Mouse (Mus musculus): ENCODE data around the gene Arhgap25. TPM values are rescaled to one million over a fixed set of nuclear protein-coding genes. Genes with fewer than 3 reads are reported as not detected.
A peak's percentile ranks its signal among the peaks of the same experiment; 100 is the strongest.

Arhgap25 gene
- polyA plus RNA-seq, 1 experiment from 2014 or later = 2.1 TPM

DNA sequence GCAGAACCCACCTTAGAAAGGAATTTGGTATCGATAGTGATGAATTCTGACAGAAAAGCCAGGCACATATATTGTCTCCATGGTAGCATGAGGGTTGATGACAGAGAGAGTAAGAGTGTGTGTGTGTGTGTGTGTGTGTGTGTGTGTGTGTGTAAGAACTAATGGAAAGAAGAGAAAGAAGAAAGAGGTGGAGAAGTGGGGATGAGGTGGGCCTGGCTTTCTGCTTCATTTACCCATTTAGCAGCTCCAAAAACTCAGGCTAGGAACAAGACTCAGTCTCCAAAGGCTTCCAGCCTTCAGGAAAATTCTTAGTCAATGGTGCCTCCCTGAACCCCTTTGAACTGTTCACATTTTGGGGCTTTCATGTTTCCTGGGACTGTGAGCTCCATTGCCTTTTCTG, 29.5 kb downstream of the Arhgap25 start:
- Histone ChIP-seq H3K27ac (ENCODE audit: poor library complexity, severe bottlenecking) (no peak overlapping the region), H3K4me1 (replicated peaks) (no peaks in the 10 kb centered on the region; the same call in 1 of the 2 replicates), H3K36me3 (no peaks in the 10 kb centered on the region), H3K9ac (no peak overlapping the region), H3K9me3 (replicated peaks) (no peaks in the 10 kb centered on the region), H3K4me3 (no peak overlapping the region), H3K27me3 (replicated peaks) (peaks cover 18% of the 10 kb centered on the region; the same call in 1 of the 2 replicates), H3K4me2 (no peak overlapping the region)
- ATAC-seq (ENCODE audit: insufficient number of reproducible peaks, low FRiP score) = no peak
- WGBS = 88% methylated on average over 1 of the region's 1 CpGs

DNA sequence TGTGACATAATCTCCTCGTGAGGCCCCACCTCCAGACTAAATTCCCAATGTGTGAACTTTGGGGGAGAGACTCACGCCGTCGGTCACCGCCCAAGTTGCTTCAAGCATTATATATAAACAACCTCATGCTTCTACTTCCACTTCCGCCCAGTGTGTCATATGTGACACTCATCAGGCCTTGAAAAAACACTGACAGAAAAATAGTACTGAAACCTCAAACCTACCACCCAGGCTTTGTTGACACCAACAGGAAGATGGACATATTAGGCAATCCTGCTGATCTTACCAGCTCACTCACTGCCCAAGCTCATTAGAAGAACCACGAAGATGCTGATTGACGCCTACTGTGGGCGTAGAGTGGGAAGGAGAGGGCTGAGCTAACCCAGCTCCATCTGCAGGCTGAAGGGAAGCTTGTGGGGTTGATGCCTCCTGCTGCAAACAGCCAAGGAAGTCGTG, 30.2 kb downstream of the Arhgap25 start:
- H3K36me3 ChIP-seq = no peaks in the 10 kb centered on the region
- peaks cover 18% of the 10 kb centered on the region; the same call in 1 of the 2 replicates for H3K27me3 ChIP-seq (replicated peaks)
- H3K9ac ChIP-seq = no peak overlapping the region
- WGBS = 58% methylated on average over 10 of the region's 10 CpGs
- ATAC-seq (ENCODE audit: insufficient number of reproducible peaks, low FRiP score) = no peak
- H3K4me2 ChIP-seq = no peak overlapping the region
- H3K27ac ChIP-seq (ENCODE audit: poor library complexity, severe bottlenecking) = no peak overlapping the region
- no peak overlapping the region for H3K4me3 ChIP-seq
- H3K9me3 ChIP-seq (replicated peaks) = no peaks in the 10 kb centered on the region
- H3K4me1 ChIP-seq (replicated peaks) = no peaks in the 10 kb centered on the region; the same call in 1 of the 2 replicates

DNA sequence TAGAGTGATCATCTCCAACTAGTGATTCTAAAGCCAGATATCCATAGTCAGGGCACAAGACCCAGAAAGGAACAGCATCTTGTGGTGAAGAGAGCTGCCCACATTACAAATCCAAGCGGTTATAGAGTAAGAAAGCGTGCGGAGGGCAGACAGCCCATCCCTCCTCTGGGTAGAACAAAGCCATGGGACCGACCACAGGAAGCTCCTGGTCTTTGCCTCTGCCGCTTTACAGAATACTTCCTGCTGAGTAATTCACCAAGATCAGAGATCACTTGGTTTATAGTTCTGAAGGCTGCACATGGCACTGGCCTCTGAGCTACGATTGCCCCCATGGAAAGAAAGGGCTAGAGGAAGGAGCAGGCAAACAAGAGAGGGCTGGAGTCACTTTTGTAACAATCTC, 30.6 kb downstream of the Arhgap25 start:
- Histone ChIP-seq H3K9me3 (replicated peaks) (no peaks in the 10 kb centered on the region), H3K27ac (ENCODE audit: poor library complexity, severe bottlenecking) (no peak overlapping the region), H3K9ac (no peak overlapping the region), H3K36me3 (no peaks in the 10 kb centered on the region), H3K27me3 (replicated peaks) (peaks cover 18% of the 10 kb centered on the region; the same call in 1 of the 2 replicates), H3K4me2 (no peak overlapping the region), H3K4me1 (replicated peaks) (no peaks in the 10 kb centered on the region; the same call in 1 of the 2 replicates), H3K4me3 (no peak overlapping the region)
- no peak for ATAC-seq (ENCODE audit: insufficient number of reproducible peaks, low FRiP score)
- 59% methylated on average over 6 of the region's 6 CpGs for WGBS

DNA sequence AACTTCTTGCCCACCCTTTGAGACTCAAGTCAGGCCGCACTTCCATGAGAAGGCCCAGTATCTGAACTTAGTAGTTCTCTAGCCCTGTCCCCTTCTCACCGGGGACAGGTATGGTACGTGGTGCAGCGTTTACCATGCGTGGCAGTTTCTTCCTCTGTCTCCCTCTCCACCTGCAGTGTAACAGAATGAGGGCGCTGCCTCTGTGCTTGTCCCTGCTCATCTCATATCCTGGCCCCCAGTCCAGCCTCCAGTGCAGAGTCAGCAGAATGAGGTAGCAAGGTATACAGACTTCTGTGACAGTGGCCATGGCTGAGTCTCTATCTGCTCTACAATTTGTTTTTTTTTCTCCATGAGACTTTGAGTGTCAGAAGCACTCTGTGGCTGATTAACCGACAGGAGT, 32.4 kb downstream of the Arhgap25 start:
- H3K27ac ChIP-seq (ENCODE audit: poor library complexity, severe bottlenecking) = no peak overlapping the region
- no peak overlapping the region for H3K9ac ChIP-seq
- H3K4me1 ChIP-seq (replicated peaks) = no peaks in the 10 kb centered on the region; the same call in 1 of the 2 replicates
- no peak overlapping the region for H3K4me2 ChIP-seq
- peaks cover 18% of the 10 kb centered on the region; the same call in 1 of the 2 replicates for H3K27me3 ChIP-seq (replicated peaks)
- ATAC-seq (ENCODE audit: insufficient number of reproducible peaks, low FRiP score) = no peak
- 78% methylated on average over 7 of the region's 7 CpGs for WGBS
- H3K36me3 ChIP-seq = no peaks in the 10 kb centered on the region
- no peak overlapping the region for H3K4me3 ChIP-seq
- no peaks in the 10 kb centered on the region for H3K9me3 ChIP-seq (replicated peaks)

DNA sequence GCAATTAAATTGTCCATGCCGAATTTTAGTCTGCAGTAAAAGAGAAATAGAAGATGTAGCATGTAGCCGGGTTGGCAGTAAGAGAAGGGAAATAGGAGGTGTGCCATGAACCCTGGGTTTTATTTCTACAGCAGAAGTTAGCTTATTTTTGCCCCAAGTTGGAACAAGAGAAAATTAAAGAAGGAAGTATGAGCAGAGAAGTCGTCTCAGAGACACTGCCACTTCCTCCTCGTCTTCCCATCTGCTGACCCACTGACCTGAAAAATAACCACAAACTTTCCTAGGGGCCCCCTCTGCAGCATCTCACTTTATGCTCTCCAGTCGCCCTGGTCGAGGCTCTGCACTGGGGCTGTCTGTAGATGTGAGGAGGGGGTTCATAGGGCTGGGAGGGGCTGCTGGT, 33.3 kb downstream of the Arhgap25 start:
- WGBS = 63% methylated on average over 6 of the region's 6 CpGs
- Histone ChIP-seq H3K9me3 (replicated peaks) (no peaks in the 10 kb centered on the region), H3K36me3 (no peaks in the 10 kb centered on the region), H3K27me3 (replicated peaks) (peaks cover 18% of the 10 kb centered on the region; the same call in 1 of the 2 replicates), H3K4me2 (no peak overlapping the region), H3K4me1 (replicated peaks) (no peaks in the 10 kb centered on the region; the same call in 1 of the 2 replicates), H3K4me3 (no peak overlapping the region), H3K9ac (no peak overlapping the region), H3K27ac (ENCODE audit: poor library complexity, severe bottlenecking) (no peak overlapping the region)
- ATAC-seq (ENCODE audit: insufficient number of reproducible peaks, low FRiP score) = no peak

DNA sequence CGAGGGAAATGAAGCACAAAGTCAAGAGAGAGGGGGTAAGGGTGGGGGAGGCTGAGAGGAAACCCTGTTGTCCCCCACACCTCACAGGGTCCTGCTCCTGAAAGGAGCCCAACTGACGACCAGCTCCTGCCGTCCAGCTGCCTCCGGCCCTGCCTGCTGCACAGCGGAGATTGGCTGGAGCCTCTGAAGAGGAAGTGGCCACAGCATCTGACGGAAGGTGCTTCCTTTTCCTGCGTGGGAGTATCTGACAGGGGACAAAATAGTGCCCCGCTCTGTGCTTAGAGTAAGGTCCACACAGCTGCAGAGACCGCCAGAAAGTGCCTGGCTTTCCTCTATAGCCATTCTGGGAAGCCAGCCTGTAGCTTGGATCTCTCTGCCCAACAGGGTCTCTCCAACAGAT, 36.9 kb downstream of the Arhgap25 start:
- Histone ChIP-seq H3K9ac (no peak overlapping the region), H3K4me2 (peak overlapping the region; percentile 48), H3K27me3 (replicated peaks) (0 out of 2 replicates have a peak, but pooled peaks cover 3% of the 10 kb centered on the region), H3K9me3 (replicated peaks) (no peaks in the 10 kb centered on the region), H3K4me1 (replicated peaks) (no peaks in the 10 kb centered on the region), H3K36me3 (no peaks in the 10 kb centered on the region), H3K4me3 (peak overlapping the region; percentile 22), H3K27ac (ENCODE audit: poor library complexity, severe bottlenecking) (no peak overlapping the region)
- 58% methylated on average over 9 of the region's 9 CpGs for WGBS
- ATAC-seq (ENCODE audit: insufficient number of reproducible peaks, low FRiP score) = 0 out of 2 replicates have a peak, but pooled peaks have one; percentile 25

DNA sequence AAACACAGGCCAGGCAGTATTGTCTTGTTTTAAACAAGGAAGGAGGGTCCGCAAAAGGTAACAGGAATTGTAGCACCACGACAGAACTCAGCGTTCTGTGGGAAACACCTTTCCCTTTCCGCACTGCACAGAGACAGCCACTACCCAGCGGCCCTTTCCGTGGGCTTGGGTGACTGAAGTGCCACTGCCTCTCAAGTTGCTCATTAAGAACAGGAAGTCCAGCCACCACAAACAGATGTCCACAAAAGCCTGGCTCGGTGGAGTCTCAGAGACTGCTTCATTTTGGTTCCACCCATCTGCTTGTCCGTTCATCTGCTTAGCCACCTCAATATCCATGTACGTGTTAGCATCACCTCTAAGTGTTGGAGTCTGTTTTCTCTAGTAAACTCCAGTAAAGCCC, 38.7 kb downstream of the Arhgap25 start:
- Histone ChIP-seq H3K4me2 (no peak overlapping the region), H3K4me3 (no peak overlapping the region)

DNA sequence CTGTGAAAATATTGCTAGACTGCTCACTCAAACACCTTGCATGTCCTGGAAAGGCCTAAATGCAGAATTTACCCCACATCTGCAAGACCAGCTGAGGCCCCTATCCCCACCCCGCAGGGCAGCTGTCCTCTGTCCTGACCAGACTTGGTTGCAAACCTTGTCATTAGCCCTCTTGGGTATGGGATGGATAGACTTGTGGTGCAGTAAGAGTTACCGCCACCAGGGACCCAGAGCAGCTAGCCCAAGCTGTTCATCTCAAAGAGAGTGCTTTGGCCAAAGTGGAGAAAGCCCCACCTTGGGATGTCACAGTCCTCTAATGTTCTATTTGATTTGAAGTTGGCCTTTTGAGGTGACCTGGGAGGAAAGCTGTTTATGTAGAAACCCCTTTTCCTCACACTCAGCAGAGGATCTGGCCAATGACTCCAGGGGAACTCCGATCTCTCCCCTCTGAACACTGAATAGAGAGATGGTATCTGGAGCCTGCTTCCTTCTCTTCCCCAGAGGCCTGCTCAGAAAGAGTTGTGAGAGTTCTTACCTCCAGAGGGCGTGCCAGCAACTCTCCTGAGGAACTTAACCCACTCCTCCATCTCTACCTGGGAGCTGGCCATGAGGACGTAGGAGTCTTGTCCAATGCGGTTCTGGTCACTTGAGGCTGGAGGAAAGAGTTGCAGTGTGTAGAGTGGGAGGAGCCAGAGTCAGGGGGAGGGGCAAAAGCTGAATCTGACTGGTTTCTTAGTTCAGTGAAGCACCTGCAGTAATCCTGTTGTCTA, 45.2 kb downstream of the Arhgap25 start:
- no peak for ATAC-seq (ENCODE audit: insufficient number of reproducible peaks, low FRiP score)
- WGBS = 61% methylated on average over 6 of the region's 6 CpGs

More for the DNA sequence above, 38.7 kb downstream of the Arhgap25 start:
- H3K9ac ChIP-seq = no peak overlapping the region
- no peak for ATAC-seq (ENCODE audit: insufficient number of reproducible peaks, low FRiP score)
- no peaks in the 10 kb centered on the region for H3K9me3 ChIP-seq (replicated peaks)
- H3K36me3 ChIP-seq = no peaks in the 10 kb centered on the region
- no peaks in the 10 kb centered on the region for H3K4me1 ChIP-seq (replicated peaks)
- 69% methylated on average over 9 of the region's 9 CpGs for WGBS
- H3K27ac ChIP-seq (ENCODE audit: poor library complexity, severe bottlenecking) = no peak overlapping the region
- no peaks in the 10 kb centered on the region for H3K27me3 ChIP-seq (replicated peaks)

DNA sequence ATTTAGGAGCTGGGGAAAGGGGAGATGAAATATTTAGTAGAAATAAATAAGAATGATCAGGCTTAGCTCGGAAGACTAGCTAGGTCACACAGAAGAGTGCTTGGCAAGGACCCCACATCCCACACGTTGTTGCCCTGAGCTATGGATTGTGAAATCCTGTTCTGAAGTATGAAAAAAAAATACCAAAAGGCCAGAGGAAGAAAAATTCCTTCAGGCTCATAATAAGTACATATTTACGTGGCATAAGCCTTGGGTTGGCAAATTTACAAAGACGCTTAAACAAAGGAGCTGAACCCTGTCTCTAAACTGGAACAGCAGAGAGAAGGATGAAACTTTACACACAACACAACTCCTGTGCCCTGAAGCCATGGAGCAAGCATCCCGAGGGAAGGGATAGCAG, 48.3 kb downstream of the Arhgap25 start:
- H3K9me3 ChIP-seq (replicated peaks) = no peaks in the 10 kb centered on the region; the same call in 1 of the 2 replicates
- no peaks in the 10 kb centered on the region for H3K27me3 ChIP-seq (replicated peaks)
- no peak overlapping the region for H3K27ac ChIP-seq (ENCODE audit: poor library complexity, severe bottlenecking)
- no peak overlapping the region for H3K4me3 ChIP-seq
- H3K36me3 ChIP-seq = no peaks in the 10 kb centered on the region
- no peak for ATAC-seq (ENCODE audit: insufficient number of reproducible peaks, low FRiP score)
- H3K9ac ChIP-seq = no peak overlapping the region
- no peak overlapping the region for H3K4me2 ChIP-seq
- WGBS = 73% methylated on average over 5 of the region's 5 CpGs
- H3K4me1 ChIP-seq (replicated peaks) = no peaks in the 10 kb centered on the region

More for the DNA sequence above, 45.2 kb downstream of the Arhgap25 start:
- Histone ChIP-seq H3K4me2 (no peak overlapping the region), H3K9me3 (replicated peaks) (no peaks in the 10 kb centered on the region), H3K9ac (no peak overlapping the region), H3K4me1 (replicated peaks) (no peaks in the 10 kb centered on the region), H3K27me3 (replicated peaks) (no peaks in the 10 kb centered on the region), H3K27ac (ENCODE audit: poor library complexity, severe bottlenecking) (no peak overlapping the region), H3K36me3 (no peaks in the 10 kb centered on the region), H3K4me3 (no peak overlapping the region)

DNA sequence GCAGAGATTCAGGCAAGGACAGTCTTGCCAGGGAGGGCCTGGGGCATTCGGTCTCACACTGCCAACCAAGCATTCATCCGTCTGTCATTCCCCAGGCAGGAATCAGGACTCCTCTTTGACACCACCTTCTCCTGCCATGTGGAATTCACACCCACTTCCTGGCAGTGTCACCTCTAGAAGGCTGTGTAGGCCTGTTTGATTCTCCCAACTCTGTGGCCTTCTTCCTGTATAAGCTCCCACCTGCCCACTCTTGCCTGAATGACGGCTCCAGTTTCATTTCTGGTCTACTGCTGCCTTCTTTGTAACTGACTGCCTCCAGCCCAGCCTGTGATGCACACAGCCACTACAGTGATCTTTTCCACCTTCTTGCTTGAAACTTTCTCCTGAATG, 49.2 kb downstream of the Arhgap25 start:
- Histone ChIP-seq H3K4me3 (no peak overlapping the region), H3K4me1 (replicated peaks) (peaks cover 5% of the 10 kb centered on the region), H3K4me2 (no peak overlapping the region), H3K9ac (no peak overlapping the region), H3K27me3 (replicated peaks) (no peaks in the 10 kb centered on the region), H3K27ac (ENCODE audit: poor library complexity, severe bottlenecking) (no peak overlapping the region), H3K9me3 (replicated peaks) (no peaks in the 10 kb centered on the region; the same call in 1 of the 2 replicates), H3K36me3 (no peaks in the 10 kb centered on the region)
- ATAC-seq (ENCODE audit: insufficient number of reproducible peaks, low FRiP score) = no peak
- 65% methylated on average over 3 of the region's 3 CpGs for WGBS

DNA sequence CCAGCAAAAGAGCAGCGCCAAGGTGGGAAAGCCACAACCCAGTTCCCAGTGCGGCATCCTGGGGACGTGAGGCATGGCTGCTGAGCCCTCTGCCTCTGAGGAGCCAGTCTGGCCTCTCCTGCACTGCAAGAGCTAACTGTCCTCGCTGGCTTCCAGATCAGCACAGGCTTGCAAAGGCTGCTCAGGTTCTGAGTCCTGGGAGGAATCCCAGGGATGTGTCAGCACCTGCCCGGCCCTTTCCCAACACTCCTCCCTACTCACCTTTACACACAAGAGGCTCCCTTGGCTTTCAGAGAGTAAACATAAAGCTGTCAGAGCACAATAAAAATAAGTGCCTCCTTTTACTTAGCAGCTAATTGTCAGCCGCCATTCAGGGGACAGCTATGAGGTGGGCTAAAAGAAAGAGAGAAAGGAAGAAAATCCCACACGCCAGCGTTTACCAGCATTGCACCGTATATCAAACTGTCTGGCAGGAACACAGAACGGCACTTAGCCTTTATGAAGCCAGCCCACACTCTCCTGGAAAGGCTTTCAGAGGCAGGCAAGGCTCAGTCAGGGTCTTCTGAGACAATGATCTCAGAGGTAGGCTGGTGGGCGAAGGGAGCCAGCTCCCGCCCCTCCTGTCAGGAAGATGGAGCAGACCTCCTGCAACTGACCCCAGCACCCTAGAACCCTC, 49.7 kb downstream of the Arhgap25 start:
- no peak overlapping the region for H3K4me3 ChIP-seq
- WGBS = 64% methylated on average over 12 of the region's 12 CpGs
- H3K4me1 ChIP-seq (replicated peaks) = peaks cover 8% of the 10 kb centered on the region
- H3K4me2 ChIP-seq = no peak overlapping the region
- ATAC-seq (ENCODE audit: insufficient number of reproducible peaks, low FRiP score) = no peak
- no peaks in the 10 kb centered on the region for H3K27me3 ChIP-seq (replicated peaks)
- H3K27ac ChIP-seq (ENCODE audit: poor library complexity, severe bottlenecking) = no peak overlapping the region
- H3K9me3 ChIP-seq (replicated peaks) = no peaks in the 10 kb centered on the region; the same call in 1 of the 2 replicates
- no peak overlapping the region for H3K9ac ChIP-seq
- no peaks in the 10 kb centered on the region for H3K36me3 ChIP-seq

Measured in heart, embryonic 12.5 days (tissue).